Mouse (Mus musculus) adrenal gland, adult 8-10 months (tissue): Measurements from ENCODE around the gene Rhobtb1. TPM values are rescaled to one million over a fixed set of nuclear protein-coding genes. Genes with fewer than 3 reads are reported as not detected.

Source experiments
- DNase-seq: peaks from one replicate; pipeline ENCODE4 v3.0.0; 2022
- total RNA-seq, 4 experiments: library from RNA; stranded (reverse); gene quantifications; 2 replicates each; pipeline ENCODE4 v1.2.4; 2022

Gene Rhobtb1
- total RNA-seq, 4 experiments from 2014 or later: 9.6 to 14.1 (median 13.2) TPM

- DNase-seq: no peak
Measured at GRCm38 (mm10) chr10:69165125-69165524, 13.9 kb downstream of the Rhobtb1 start.

GRCm38 (mm10) chr10:69165847-69166246 is 14.6 kb downstream of the Rhobtb1 start:
- DNase-seq: no peak

- DNase-seq: no peak
Measured at GRCm38 (mm10) chr10:69166514-69166913, 15.3 kb downstream of the Rhobtb1 start.

DNA sequence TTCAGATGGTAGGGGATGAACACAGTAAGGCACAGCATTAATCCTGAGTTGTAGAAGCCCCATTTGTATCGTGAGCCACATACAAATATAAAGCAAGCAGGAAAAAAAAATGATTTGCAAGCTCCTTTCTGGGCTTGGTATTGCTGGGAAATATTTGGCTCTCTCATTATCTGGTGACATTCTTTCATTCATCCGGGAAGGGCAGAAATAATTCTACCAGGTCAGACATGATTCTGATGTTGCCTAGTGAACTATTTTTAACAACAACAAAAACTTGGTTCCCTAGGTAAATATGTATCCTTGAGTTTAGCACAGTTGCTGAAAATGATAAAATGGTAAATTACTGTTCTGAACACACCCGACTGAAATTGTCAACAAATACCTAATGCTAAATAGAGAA is 21.2 kb downstream of the Rhobtb1 start:
- no peak for DNase-seq

DNA sequence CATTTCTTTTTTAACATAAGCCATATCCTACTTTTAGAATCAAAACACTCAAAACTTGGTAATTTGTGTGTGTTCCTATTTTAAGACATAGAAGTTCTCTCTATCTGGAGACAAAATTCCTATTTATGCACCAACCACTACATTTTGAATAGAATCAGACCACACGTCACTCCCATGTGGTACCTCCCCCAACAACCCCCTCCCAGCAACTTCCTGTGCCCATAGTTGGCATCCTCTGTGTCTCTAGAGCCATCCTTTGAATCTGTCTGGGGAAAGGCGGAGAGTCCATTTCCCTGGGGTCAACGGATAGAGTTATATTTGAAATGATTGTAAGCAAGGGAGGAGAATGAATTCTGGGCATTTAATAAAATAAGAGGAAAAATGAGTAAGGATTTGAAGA is 24.9 kb downstream of the Rhobtb1 start:
- DNase-seq: no peak

- DNase-seq: no peak
Measured at GRCm38 (mm10) chr10:69179341-69179740, 28.1 kb downstream of the Rhobtb1 start.

GRCm38 (mm10) chr10:69180997-69181396 is 29.8 kb downstream of the Rhobtb1 start:
- DNase-seq: no peak

GRCm38 (mm10) chr10:69184903-69185302 is 33.7 kb downstream of the Rhobtb1 start:
- DNase-seq: no peak

GRCm38 (mm10) chr10:69185431-69185830 is 34.2 kb downstream of the Rhobtb1 start:
- DNase-seq: no peak

DNA sequence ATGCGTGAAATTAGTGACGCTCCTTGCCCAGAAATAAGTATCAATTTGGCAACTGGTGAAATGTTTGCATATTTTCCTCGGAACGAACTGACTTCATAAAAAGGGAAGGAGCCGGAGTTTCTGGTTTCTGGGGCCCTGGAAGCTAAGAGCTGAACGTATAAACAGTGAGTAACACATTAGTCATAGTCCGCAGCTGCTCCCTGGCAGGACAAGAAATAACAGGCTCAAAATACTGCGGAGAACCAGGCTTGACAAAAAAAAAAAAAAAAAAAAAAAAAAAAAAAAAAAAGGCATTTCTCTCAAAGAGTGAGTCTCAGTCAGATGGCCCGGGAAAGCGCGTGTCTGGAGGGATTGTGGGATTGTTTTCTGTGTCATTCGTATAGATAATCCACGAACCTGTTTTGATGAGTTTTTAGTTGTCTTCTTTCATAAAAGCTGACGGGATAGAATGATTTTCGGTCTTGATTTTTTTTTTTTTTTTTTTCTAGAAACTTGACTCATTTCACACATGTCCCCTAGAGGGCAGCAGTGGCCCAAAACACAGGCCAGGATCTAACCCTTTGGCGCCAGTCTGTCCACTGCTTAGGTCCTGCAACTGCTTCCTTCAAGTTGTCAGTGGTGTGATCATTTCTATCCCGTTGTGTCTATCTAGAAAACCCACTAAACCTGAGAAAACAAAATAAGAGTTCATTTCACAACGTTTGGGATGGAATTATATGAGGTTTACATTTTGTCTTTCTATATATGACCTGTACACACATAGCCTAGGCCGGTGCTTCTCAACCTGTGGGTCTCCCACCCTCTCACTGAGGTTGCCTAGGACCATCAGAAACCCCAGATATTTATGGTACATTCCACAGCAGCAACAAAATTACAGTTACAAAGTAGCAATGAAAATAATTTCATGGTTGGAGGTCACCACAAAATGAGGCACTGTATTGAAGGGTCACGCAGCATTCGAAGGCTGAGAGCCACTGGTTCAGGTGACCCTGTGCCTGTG is 35.0 kb downstream of the Rhobtb1 start:
- peak; percentile 52 for DNase-seq

DNA sequence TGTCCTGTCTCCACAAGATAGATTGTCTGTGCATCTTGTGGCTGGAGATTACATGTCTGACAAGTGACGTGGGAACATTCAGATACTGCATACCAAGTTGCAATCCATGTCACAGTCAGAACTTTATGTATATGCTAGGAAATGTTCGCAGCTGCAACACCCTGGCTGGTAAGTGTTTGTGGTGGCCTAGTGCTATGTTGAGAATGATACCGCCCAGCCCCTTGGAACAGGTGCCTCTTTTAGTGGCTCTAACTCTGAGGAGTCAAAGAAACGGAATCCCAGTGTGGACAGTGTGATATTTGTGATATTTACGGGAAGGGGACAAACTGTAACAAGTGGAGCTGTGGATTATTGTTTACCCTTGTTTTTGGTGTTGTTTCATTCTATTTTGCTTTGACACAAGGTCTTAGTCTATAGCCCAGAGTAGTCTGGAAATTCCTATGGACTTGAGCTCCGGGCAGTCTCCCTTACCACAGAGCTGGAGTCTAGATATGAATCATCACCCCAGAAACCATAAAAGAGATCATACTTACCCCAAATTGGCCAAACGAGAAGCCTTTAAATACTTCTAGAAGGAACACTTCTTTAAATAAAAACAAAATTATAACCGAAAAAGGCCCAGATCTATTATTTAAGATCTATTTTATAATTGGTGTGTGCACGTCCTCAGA is 36.7 kb downstream of the Rhobtb1 start:
- DNase-seq: no peak

- no peak for DNase-seq
Measured at GRCm38 (mm10) chr10:69190434-69191160, 39.4 kb downstream of the Rhobtb1 start.

- DNase-seq: no peak
Measured at GRCm38 (mm10) chr10:69192266-69192665, 41.0 kb downstream of the Rhobtb1 start.

GRCm38 (mm10) chr10:69193721-69194120 is 42.5 kb downstream of the Rhobtb1 start:
- DNase-seq: no peak

DNA sequence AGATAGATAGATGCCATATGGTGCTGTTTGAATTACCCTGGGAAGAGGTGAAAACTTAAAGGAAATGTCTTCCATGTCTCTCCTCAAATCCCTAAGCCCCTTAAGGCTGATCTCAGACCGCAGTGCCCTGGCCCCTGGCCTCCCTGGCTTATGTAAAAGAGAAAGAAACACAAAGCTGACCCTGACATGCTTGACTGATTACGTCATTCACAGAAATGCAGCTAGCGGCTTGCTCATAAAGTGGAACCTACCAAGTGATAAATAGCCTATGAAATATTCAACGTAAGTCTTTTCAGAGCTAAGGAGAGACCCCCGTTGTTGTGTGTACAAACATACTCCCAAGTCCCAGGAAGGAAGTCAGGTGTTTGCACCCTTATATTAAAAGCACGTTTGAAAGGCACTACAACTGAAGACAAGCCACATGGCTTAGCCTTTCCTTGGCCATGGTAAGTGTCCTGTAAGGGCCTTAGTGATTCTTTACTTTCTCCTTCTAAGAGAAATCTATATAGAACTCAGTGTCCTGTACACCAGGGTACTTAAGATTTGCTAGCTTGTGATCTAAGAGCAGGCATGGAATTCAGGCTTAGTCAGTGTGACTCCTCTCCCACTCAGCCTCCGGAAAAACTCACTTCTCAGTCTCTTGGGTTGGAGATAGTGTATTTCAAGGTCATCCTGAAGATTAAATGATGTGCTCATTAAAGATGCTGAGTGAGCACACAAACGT is 53.6 kb downstream of the Rhobtb1 start:
- DNase-seq: no peak

GRCm38 (mm10) chr10:69206081-69206480 is 54.8 kb downstream of the Rhobtb1 start:
- no peak for DNase-seq

DNA sequence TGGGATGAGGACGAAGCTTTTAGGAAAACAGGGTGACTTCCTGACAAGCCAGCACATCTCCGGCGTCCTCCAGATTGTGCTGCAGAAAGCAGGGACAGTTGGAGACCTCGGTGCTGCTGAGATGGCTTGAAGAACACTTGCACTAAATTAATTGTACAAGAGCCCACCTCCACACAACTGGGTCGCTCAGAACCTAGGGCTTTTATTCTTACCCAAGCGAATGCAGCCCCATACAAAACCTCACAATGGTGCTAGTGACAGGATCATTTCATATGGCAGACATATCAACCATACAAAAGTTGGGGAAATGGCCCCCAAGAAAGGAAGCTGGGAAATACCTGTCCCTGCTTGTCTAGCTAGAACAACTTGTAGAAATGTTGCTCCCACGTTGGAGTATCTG is 56.2 kb downstream of the Rhobtb1 start:
- no peak for DNase-seq

- DNase-seq: no peak
Measured at GRCm38 (mm10) chr10:69207981-69208630, 56.9 kb downstream of the Rhobtb1 start.

GRCm38 (mm10) chr10:69208705-69209104 is 57.5 kb downstream of the Rhobtb1 start:
- no peak for DNase-seq

GRCm38 (mm10) chr10:69210006-69210405 is 58.8 kb downstream of the Rhobtb1 start:
- DNase-seq: no peak

- no peak for DNase-seq
Measured at GRCm38 (mm10) chr10:69210659-69211058, 59.4 kb downstream of the Rhobtb1 start.

- DNase-seq: peak; percentile 73
Measured at GRCm38 (mm10) chr10:69211560-69211959, 60.3 kb downstream of the Rhobtb1 start.
